Mouse (Mus musculus): Measurements from ENCODE around the gene Aadacl4. TPM values are rescaled to one million over a fixed set of nuclear protein-coding genes. Genes with fewer than 3 reads are reported as not detected.
"Not testable (repeated sequence)": the region's sequence is repeated elsewhere in the genome, so short reads cannot be mapped to it uniquely, and the experiment has no call there.

Aadacl4 gene
- polyA plus RNA-seq (2014; fragmentation: Nextera tagmentation; extraction: Ambion mirVana) = not detected in 2 replicates

GRCm38 (mm10) chr4:144613407-144613806 is at the start of gene Aadacl4:
Gene Aadacl4, plus strand, starts transcription at chr4:144613707.
- Histone ChIP-seq H3K4me1 (replicated peaks; ENCODE audit: control insufficient read depth, insufficient read depth, low read length) (no peaks in the 10 kb centered on the region), H3K9ac (no peak within 1 kb of the TSS), H3K27me3 (ENCODE audit: control insufficient read depth, insufficient read depth, low read length) (no peaks in the 10 kb centered on the region), H3K36me3 (replicated peaks; ENCODE audit: control insufficient read depth, insufficient read depth) (no peaks in the 10 kb centered on the region), H3K27ac (no peak within 1 kb of the TSS), H3K4me3 (replicated peaks; ENCODE audit: low read length) (no peak within 1 kb of the TSS), H3K4me2 (replicated peaks) (no peak within 1 kb of the TSS), H3K9me3 (ENCODE audit: control insufficient read depth, low read length) (peaks cover 33% of the 10 kb centered on the region)
- ATAC-seq (ENCODE audit: low FRiP score) (no peak), DNase-seq (ENCODE audit: low spot score) (no peak)
- WGBS = 42% methylated on average over 1 of the region's 1 CpGs

DNA sequence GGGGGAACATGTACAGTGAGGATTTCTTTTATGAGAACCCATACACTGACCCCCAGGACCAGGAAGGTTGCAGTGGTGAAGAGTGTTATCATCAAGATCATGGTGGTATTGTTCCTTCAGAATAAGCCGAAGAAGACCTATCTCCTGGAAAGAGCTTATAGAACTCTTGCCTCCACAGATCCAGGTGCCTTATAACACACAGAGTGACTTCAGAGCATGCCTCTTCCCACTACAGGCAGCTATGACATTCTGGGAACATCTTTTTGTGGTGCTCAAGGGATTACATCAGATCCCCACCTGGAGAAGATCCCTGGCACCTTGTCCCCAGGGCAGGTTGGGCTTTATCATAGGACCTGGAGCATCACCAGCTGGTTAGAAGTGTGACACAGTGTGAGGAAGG is 48.5 kb upstream of the Aadacl4 start, which contains the start of gene Gm13124:
TSS of gene Gm13124 (minus strand) at position 101 of the 400 bp plus-strand sequence.
- ATAC-seq (ENCODE audit: low FRiP score) = no peak
- H3K27ac ChIP-seq = no peak within 1 kb of the TSS
- WGBS = 97% methylated on average over 1 of the region's 1 CpGs

DNA sequence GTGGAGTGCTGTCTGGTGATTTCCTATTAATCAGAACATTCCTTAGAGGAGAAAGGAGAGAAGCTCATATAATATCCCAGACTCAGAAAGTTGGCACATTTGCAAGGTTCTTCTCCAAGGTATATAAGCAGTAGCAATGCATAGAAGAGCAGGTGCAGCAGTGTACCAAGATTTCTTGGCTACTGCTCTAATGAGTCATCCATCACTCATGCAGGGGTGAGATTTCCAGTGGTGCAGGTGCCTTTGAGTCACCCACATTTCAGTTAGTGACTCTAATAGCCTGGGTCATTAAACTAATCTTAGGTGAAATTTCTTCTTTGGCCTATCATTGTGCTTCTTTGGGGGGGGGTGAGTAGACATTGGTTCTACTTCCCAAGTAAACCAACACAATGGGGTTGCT is 45.8 kb upstream of the Aadacl4 start:
- H3K9ac ChIP-seq = no peak overlapping the region
- H3K4me2 ChIP-seq (replicated peaks) = no peak overlapping the region
- ATAC-seq (ENCODE audit: low FRiP score) = no peak
- no peak overlapping the region for H3K27ac ChIP-seq
- H3K4me1 ChIP-seq (replicated peaks; ENCODE audit: control insufficient read depth, insufficient read depth, low read length) = no peaks in the 10 kb centered on the region
- H3K27me3 ChIP-seq (ENCODE audit: control insufficient read depth, insufficient read depth, low read length) = no peaks in the 10 kb centered on the region
- H3K4me3 ChIP-seq (replicated peaks; ENCODE audit: low read length) = no peak overlapping the region
- no peaks in the 10 kb centered on the region for H3K36me3 ChIP-seq (replicated peaks; ENCODE audit: control insufficient read depth, insufficient read depth)
- H3K9me3 ChIP-seq (ENCODE audit: control insufficient read depth, low read length) = peaks cover 59% of the 10 kb centered on the region
- DNase-seq (ENCODE audit: low spot score) = no peak

More for the DNA sequence above, 48.5 kb upstream of the Aadacl4 start, which contains the start of gene Gm13124:
- no peak within 1 kb of the TSS for H3K9ac ChIP-seq
- H3K4me1 ChIP-seq (replicated peaks; ENCODE audit: control insufficient read depth, insufficient read depth, low read length) = no peaks in the 10 kb centered on the region
- no peaks in the 10 kb centered on the region for H3K36me3 ChIP-seq (replicated peaks; ENCODE audit: control insufficient read depth, insufficient read depth)
- DNase-seq (ENCODE audit: low spot score) = no peak
- H3K27me3 ChIP-seq (ENCODE audit: control insufficient read depth, insufficient read depth, low read length) = no peaks in the 10 kb centered on the region
- H3K4me2 ChIP-seq (replicated peaks) = no peak within 1 kb of the TSS
- no peak within 1 kb of the TSS for H3K4me3 ChIP-seq (replicated peaks; ENCODE audit: low read length)
- H3K9me3 ChIP-seq (ENCODE audit: control insufficient read depth, low read length) = peaks cover 60% of the 10 kb centered on the region

GRCm38 (mm10) chr4:144586207-144586606 is 27.3 kb upstream of the Aadacl4 start:
- H3K9ac ChIP-seq; ATAC-seq (ENCODE audit: low FRiP score); H3K36me3 ChIP-seq (replicated peaks; ENCODE audit: control insufficient read depth, insufficient read depth); H3K4me3 ChIP-seq (replicated peaks; ENCODE audit: low read length); H3K4me1 ChIP-seq (replicated peaks; ENCODE audit: control insufficient read depth, insufficient read depth, low read length); DNase-seq (ENCODE audit: low spot score); H3K27me3 ChIP-seq (ENCODE audit: control insufficient read depth, insufficient read depth, low read length); H3K4me2 ChIP-seq (replicated peaks); H3K27ac ChIP-seq: not testable (repeated sequence)
- peaks cover 51% of the 10 kb centered on the region for H3K9me3 ChIP-seq (ENCODE audit: control insufficient read depth, low read length)
- WGBS = 89% methylated on average over 12 of the region's 16 CpGs

- DNase-seq (ENCODE audit: low spot score) (no peak), ATAC-seq (ENCODE audit: low FRiP score) (no peak)
- no peak overlapping the region for H3K9ac ChIP-seq
- H3K4me3 ChIP-seq (replicated peaks; ENCODE audit: low read length) = no peak overlapping the region
- H3K4me2 ChIP-seq (replicated peaks) = no peak overlapping the region
- H3K9me3 ChIP-seq (ENCODE audit: control insufficient read depth, low read length) = peaks cover 37% of the 10 kb centered on the region
- H3K27me3 ChIP-seq (ENCODE audit: control insufficient read depth, insufficient read depth, low read length) = no peaks in the 10 kb centered on the region
- no peaks in the 10 kb centered on the region for H3K4me1 ChIP-seq (replicated peaks; ENCODE audit: control insufficient read depth, insufficient read depth, low read length)
- H3K36me3 ChIP-seq (replicated peaks; ENCODE audit: control insufficient read depth, insufficient read depth) = no peaks in the 10 kb centered on the region
- no peak overlapping the region for H3K27ac ChIP-seq
Observed at GRCm38 (mm10) chr4:144592790-144593189, 20.7 kb upstream of the Aadacl4 start.

DNA sequence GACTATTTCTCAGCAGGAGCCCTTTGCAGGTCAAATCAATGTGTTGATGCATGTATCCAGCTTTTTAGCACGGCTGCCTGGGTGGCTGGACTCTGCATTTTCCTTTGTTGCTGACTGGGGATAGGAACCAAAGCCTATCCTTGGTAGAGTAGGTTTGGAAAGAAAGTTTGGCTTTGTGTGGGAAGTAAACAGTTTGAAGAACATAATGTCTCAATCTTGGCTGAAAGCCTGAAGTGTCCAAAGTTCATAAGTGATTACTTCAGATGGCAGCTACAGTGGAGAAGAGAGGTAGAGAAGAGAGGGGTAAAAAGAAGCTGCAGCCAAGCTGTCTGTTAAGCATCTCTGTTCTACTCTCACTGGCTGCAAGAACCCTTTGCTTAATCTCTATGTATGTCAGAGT is 1.1 kb downstream of the Aadacl4 start:
- Histone ChIP-seq H3K9ac (no peak overlapping the region), H3K36me3 (replicated peaks; ENCODE audit: control insufficient read depth, insufficient read depth) (no peaks in the 10 kb centered on the region), H3K4me3 (replicated peaks; ENCODE audit: low read length) (no peak overlapping the region), H3K27me3 (ENCODE audit: control insufficient read depth, insufficient read depth, low read length) (no peaks in the 10 kb centered on the region), H3K27ac (no peak overlapping the region), H3K4me2 (replicated peaks) (no peak overlapping the region), H3K9me3 (ENCODE audit: control insufficient read depth, low read length) (peaks cover 33% of the 10 kb centered on the region), H3K4me1 (replicated peaks; ENCODE audit: control insufficient read depth, insufficient read depth, low read length) (no peaks in the 10 kb centered on the region)
- 71% methylated on average over 1 of the region's 1 CpGs for WGBS
- DNase-seq (ENCODE audit: low spot score) = no peak
- ATAC-seq (ENCODE audit: low FRiP score) = no peak

DNA sequence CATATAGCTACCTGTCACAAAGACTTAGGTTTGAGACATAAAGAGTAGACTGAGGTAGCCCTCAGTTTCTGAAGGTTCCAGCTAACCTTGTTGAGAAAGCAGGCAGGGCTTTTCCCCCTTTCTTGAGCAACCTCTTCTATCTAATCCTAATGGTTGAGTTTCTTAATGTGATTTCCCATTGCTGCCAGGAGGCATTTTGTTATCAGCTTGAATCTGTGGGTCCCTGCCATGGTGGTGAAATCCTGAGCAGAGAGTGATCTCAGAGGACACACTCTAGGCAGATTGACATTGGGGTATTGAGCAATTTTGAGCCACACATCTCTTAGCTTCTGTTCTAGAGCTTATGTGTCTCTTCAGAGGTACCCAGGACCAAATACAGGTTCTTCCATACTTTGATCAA is 24.8 kb downstream of the Aadacl4 start:
- H3K27me3 ChIP-seq (ENCODE audit: control insufficient read depth, insufficient read depth, low read length) = no peaks in the 10 kb centered on the region
- no peaks in the 10 kb centered on the region for H3K36me3 ChIP-seq (replicated peaks; ENCODE audit: control insufficient read depth, insufficient read depth)
- H3K9ac ChIP-seq = no peak overlapping the region
- H3K4me3 ChIP-seq (replicated peaks; ENCODE audit: low read length) = no peak overlapping the region
- H3K27ac ChIP-seq = no peak overlapping the region
- H3K9me3 ChIP-seq (ENCODE audit: control insufficient read depth, low read length) = peaks cover 30% of the 10 kb centered on the region
- H3K4me2 ChIP-seq (replicated peaks) = no peak overlapping the region
- no peak for ATAC-seq (ENCODE audit: low FRiP score)
- DNase-seq (ENCODE audit: low spot score) = no peak
- H3K4me1 ChIP-seq (replicated peaks; ENCODE audit: control insufficient read depth, insufficient read depth, low read length) = no peaks in the 10 kb centered on the region

Other genes with a start within 250 kb of the Aadacl4 start
- gene Pramef20, start 235.8 kb upstream of the Aadacl4 start, polyA plus RNA-seq (2014; fragmentation: Nextera tagmentation; extraction: Ambion mirVana) = not detected in 2 replicates
- not detected in 2 replicates for gene Pramef12, start 205.2 kb upstream of the Aadacl4 start, polyA plus RNA-seq (2014; fragmentation: Nextera tagmentation; extraction: Ambion mirVana)
- 0.29 TPM in 1 of 2 replicates, not detected in the other for gene 1700012P22Rik, start 174.9 kb upstream of the Aadacl4 start, polyA plus RNA-seq (2014; fragmentation: Nextera tagmentation; extraction: Ambion mirVana)
- not detected in 2 replicates for gene Gm9944, start 160.4 kb upstream of the Aadacl4 start, polyA plus RNA-seq (2014; fragmentation: Nextera tagmentation; extraction: Ambion mirVana)
- gene Aadacl3, start 150.0 kb upstream of the Aadacl4 start, polyA plus RNA-seq (2014; fragmentation: Nextera tagmentation; extraction: Ambion mirVana) = not detected in 2 replicates
- gene 9430007A20Rik, start 93.9 kb upstream of the Aadacl4 start, polyA plus RNA-seq (2014; fragmentation: Nextera tagmentation; extraction: Ambion mirVana) = not detected in 2 replicates
- not detected in 2 replicates for gene Gm13124, start 48.6 kb upstream of the Aadacl4 start, polyA plus RNA-seq (2014; fragmentation: Nextera tagmentation; extraction: Ambion mirVana)
- not detected in 2 replicates for gene Gm436, start 72.7 kb downstream of the Aadacl4 start, polyA plus RNA-seq (2014; fragmentation: Nextera tagmentation; extraction: Ambion mirVana)
- gene Gm13178, start 107.7 kb downstream of the Aadacl4 start, polyA plus RNA-seq (2014; fragmentation: Nextera tagmentation; extraction: Ambion mirVana) = not detected in 2 replicates
- not detected in 2 replicates for gene Gm438, start 172.9 kb downstream of the Aadacl4 start, polyA plus RNA-seq (2014; fragmentation: Nextera tagmentation; extraction: Ambion mirVana)